Mouse (Mus musculus): ENCODE measurements around the gene Cenpi. TPM values are rescaled to one million over a fixed set of nuclear protein-coding genes. Genes with fewer than 3 reads are reported as not detected.
"Not testable (repeated sequence)": the region's sequence is repeated elsewhere in the genome, so short reads cannot be mapped to it uniquely, and the experiment has no call there.

Gene Cenpi
- polyA plus RNA-seq, 1 experiment from 2014 or later = 46.1 TPM

DNA sequence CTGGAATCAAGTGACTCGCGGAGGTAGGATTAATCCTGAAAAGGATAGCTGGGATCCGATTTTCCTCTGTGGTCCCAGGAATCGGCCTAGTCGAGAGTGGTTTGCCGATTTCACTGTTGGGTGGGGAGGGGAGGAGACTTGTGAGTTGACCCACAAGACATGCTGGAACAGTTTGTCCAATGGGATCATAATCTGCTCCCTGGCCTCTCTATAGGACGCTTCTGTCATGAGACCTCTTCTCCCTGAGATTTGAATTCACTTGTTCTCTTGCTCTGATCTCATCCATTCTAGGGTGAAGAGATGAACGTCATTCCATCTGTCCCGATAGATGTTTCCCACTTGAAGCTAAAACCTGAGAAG is 371 bp downstream of the Cenpi start:
- DNase-seq = no peak
- 22% methylated on average over 9 of the region's 9 CpGs for WGBS

GRCm38 (mm10) chrX:134311193-134311592 is 3.3 kb downstream of the Cenpi start:
- not testable (repeated sequence) for ATAC-seq (ENCODE audit: insufficient read depth); H3K4me3 ChIP-seq (ENCODE audit: low read depth, low read length); H3K27me3 ChIP-seq (ENCODE audit: insufficient read depth, low read length); H3K4me1 ChIP-seq (ENCODE audit: insufficient read depth); H3K4me2 ChIP-seq; H3K27ac ChIP-seq (ENCODE audit: low read depth); H3K9ac ChIP-seq; DNase-seq; H3K9me3 ChIP-seq (ENCODE audit: low read depth, low read length)
- H3K36me3 ChIP-seq (ENCODE audit: insufficient read depth) = 0 out of 2 replicates have a peak, but pooled peaks cover 13% of the 10 kb centered on the region
- 91% methylated on average over 7 of the region's 7 CpGs for WGBS

More for the DNA sequence above, 371 bp downstream of the Cenpi start:
- 0 out of 2 replicates have a peak, but pooled peaks cover 3% of the 10 kb centered on the region for H3K36me3 ChIP-seq (ENCODE audit: insufficient read depth)
- no peak overlapping the region for H3K27ac ChIP-seq (ENCODE audit: low read depth)
- no peaks in the 10 kb centered on the region for H3K27me3 ChIP-seq (ENCODE audit: insufficient read depth, low read length)
- ATAC-seq (ENCODE audit: insufficient read depth) = peak; percentile 86
- H3K4me3 ChIP-seq (ENCODE audit: low read depth, low read length) = peak overlapping the region; percentile 45
- peak overlapping the region; percentile 49 for H3K9ac ChIP-seq
- TF ChIP-seq CTCF (IDR thresholded peaks at IDR 0.05; ENCODE audit: low read depth) = no peak
- H3K4me2 ChIP-seq = peak overlapping the region; percentile 55
- H3K4me1 ChIP-seq (ENCODE audit: insufficient read depth) = 0 out of 2 replicates have a peak, but pooled peaks cover 2% of the 10 kb centered on the region
- H3K9me3 ChIP-seq (ENCODE audit: low read depth, low read length) = no peaks in the 10 kb centered on the region

- peaks cover 32% of the 10 kb centered on the region for H3K36me3 ChIP-seq (ENCODE audit: insufficient read depth)
- peak; percentile 50; the same call in 1 of the 2 replicates for TF ChIP-seq CTCF (IDR thresholded peaks at IDR 0.05; ENCODE audit: low read depth)
- WGBS = 79% methylated on average over 2 of the region's 2 CpGs
- H3K9me3 ChIP-seq (ENCODE audit: low read depth, low read length) = no peaks in the 10 kb centered on the region
- H3K27me3 ChIP-seq (ENCODE audit: insufficient read depth, low read length) = no peaks in the 10 kb centered on the region
- H3K27ac ChIP-seq (ENCODE audit: low read depth) = no peak overlapping the region
- no peaks in the 10 kb centered on the region for H3K4me1 ChIP-seq (ENCODE audit: insufficient read depth)
- H3K4me3 ChIP-seq (ENCODE audit: low read depth, low read length) = no peak overlapping the region
- no peak overlapping the region for H3K9ac ChIP-seq
- ATAC-seq (ENCODE audit: insufficient read depth) (no peak), DNase-seq (peak; percentile 69)
- H3K4me2 ChIP-seq = no peak overlapping the region
Observed at GRCm38 (mm10) chrX:134319153-134319932, 11.5 kb downstream of the Cenpi start.

- peak; percentile 38 for DNase-seq
- H3K36me3 ChIP-seq (ENCODE audit: insufficient read depth) = 0 out of 2 replicates have a peak, but pooled peaks cover 6% of the 10 kb centered on the region
- H3K4me1 ChIP-seq (ENCODE audit: insufficient read depth) = no peaks in the 10 kb centered on the region
- no peaks in the 10 kb centered on the region for H3K27me3 ChIP-seq (ENCODE audit: insufficient read depth, low read length)
- peak; percentile 42 for TF ChIP-seq CTCF (IDR thresholded peaks at IDR 0.05; ENCODE audit: low read depth)
- H3K9ac ChIP-seq = no peak overlapping the region
- no peaks in the 10 kb centered on the region for H3K9me3 ChIP-seq (ENCODE audit: low read depth, low read length)
- H3K4me2 ChIP-seq = no peak overlapping the region
- no peak overlapping the region for H3K4me3 ChIP-seq (ENCODE audit: low read depth, low read length)
- ATAC-seq (ENCODE audit: insufficient read depth) = no peak
- WGBS = 86% methylated on average over 2 of the region's 2 CpGs
- no peak overlapping the region for H3K27ac ChIP-seq (ENCODE audit: low read depth)
Observed at GRCm38 (mm10) chrX:134333280-134333679, 25.4 kb downstream of the Cenpi start.

GRCm38 (mm10) chrX:134342735-134343134 is 34.9 kb downstream of the Cenpi start:
- H3K9ac ChIP-seq = no peak overlapping the region
- no peak overlapping the region for H3K4me3 ChIP-seq (ENCODE audit: low read depth, low read length)
- H3K4me2 ChIP-seq = no peak overlapping the region
- 70% methylated on average over 2 of the region's 2 CpGs for WGBS
- H3K36me3 ChIP-seq (ENCODE audit: insufficient read depth) = peaks cover 30% of the 10 kb centered on the region; the same call in 1 of the 2 replicates
- H3K4me1 ChIP-seq (ENCODE audit: insufficient read depth) = no peaks in the 10 kb centered on the region
- no peak for TF ChIP-seq CTCF (IDR thresholded peaks at IDR 0.05; ENCODE audit: low read depth)
- DNase-seq = no peak
- H3K27ac ChIP-seq (ENCODE audit: low read depth) = no peak overlapping the region
- no peaks in the 10 kb centered on the region for H3K27me3 ChIP-seq (ENCODE audit: insufficient read depth, low read length)
- ATAC-seq (ENCODE audit: insufficient read depth) = no peak
- no peaks in the 10 kb centered on the region for H3K9me3 ChIP-seq (ENCODE audit: low read depth, low read length)

- Histone ChIP-seq H3K27me3 (ENCODE audit: insufficient read depth, low read length) (no peaks in the 10 kb centered on the region), H3K9me3 (ENCODE audit: low read depth, low read length) (no peaks in the 10 kb centered on the region), H3K4me1 (ENCODE audit: insufficient read depth) (no peaks in the 10 kb centered on the region), H3K4me3 (ENCODE audit: low read depth, low read length) (no peak overlapping the region), H3K36me3 (ENCODE audit: insufficient read depth) (peaks cover 10% of the 10 kb centered on the region; the same call in 1 of the 2 replicates), H3K27ac (ENCODE audit: low read depth) (no peak overlapping the region), H3K9ac (no peak overlapping the region), H3K4me2 (no peak overlapping the region)
- no peak for TF ChIP-seq CTCF (IDR thresholded peaks at IDR 0.05; ENCODE audit: low read depth)
- DNase-seq (no peak), ATAC-seq (ENCODE audit: insufficient read depth) (no peak)
- 75% methylated on average over 6 of the region's 6 CpGs for WGBS
Observed at GRCm38 (mm10) chrX:134350205-134350604, 42.3 kb downstream of the Cenpi start.

DNA sequence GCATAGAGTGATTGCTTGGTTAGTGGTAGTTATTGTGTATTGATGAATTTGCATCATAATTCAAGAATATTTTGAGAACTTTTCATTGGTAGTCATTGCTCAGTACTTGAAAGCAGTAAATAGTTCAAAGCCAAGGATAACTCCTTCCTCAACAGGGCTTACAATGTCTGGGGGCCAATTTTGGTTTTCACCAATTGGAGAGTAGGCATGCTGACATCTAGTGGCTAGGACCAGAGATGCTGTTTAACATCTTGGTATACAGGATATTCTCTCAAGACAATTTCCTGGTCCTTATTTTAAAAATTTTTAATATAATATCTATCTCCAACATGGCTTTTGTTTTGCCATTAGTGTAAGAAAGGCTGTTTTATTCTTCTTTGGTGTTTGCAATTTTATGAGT is 46.0 kb downstream of the Cenpi start:
- ATAC-seq (ENCODE audit: insufficient read depth) = no peak
- TF ChIP-seq CTCF (IDR thresholded peaks at IDR 0.05; ENCODE audit: low read depth) = peak; percentile 28
- DNase-seq = peak; percentile 31
- H3K27me3 ChIP-seq (ENCODE audit: insufficient read depth, low read length) = no peaks in the 10 kb centered on the region
- no peak overlapping the region for H3K4me2 ChIP-seq
- no peak overlapping the region for H3K27ac ChIP-seq (ENCODE audit: low read depth)
- H3K4me3 ChIP-seq (ENCODE audit: low read depth, low read length) = no peak overlapping the region
- H3K36me3 ChIP-seq (ENCODE audit: insufficient read depth) = 0 out of 2 replicates have a peak, but pooled peaks cover 4% of the 10 kb centered on the region
- no peak overlapping the region for H3K9ac ChIP-seq
- H3K9me3 ChIP-seq (ENCODE audit: low read depth, low read length) = no peaks in the 10 kb centered on the region
- no peaks in the 10 kb centered on the region for H3K4me1 ChIP-seq (ENCODE audit: insufficient read depth)
